Mouse (Mus musculus): Measurements from ENCODE around the gene Acox3.

- TF ChIP-seq EP300 (optimal IDR thresholded peaks at IDR 0.05) = no peak
- TF ChIP-seq CTCF (IDR thresholded peaks at IDR 0.05; ENCODE audit: low read depth) = no peak
These were observed 18.7 kb downstream of the Acox3 start for GRCm38 (mm10) chr5:35601526-35601925.
